14 mouse cellular contexts compared by ENCODE assay signal in the genomic region with DNA sequence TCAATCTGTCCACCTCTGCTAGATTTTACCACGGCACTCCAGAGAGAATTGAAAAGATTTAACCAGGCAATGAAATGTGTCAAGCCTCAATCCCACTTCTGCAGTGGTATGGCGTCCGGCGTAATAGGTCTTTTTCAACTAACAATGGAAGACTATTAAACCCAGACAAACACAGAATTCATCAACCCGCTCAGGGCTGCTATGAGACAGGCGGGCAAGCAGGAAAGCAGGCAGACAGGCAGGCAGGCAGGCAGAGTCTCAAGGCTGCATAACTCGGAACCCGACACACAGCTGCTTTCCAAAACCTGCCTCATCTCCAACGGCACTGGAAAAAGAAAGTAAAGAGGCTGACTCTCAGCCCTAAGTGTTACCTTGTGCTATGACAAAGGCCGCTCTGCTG. TPM values are rescaled to one million over a fixed set of nuclear protein-coding genes. Genes with fewer than 3 reads are reported as not detected.
DNase-seq lines count a peak whose midpoint lies in the region; ATAC-seq lines count a peak whose summit lies in the region.
"Had no signal": no experiment of that assay in that cellular context is flagged by ENCODE, and none has a peak within 500 bp of the region (broad histone marks: within the 10 kb centered on the region; RNA-seq: fewer than 3 reads in every experiment).

No protein-coding gene starts in this region.

- no peaks in the 10 kb centered on the region for H3K9me3 ChIP-seq in heart, embryonic 11.5 days (replicated peaks; ENCODE audit: control insufficient read depth, low read length)
- no peaks in the 10 kb centered on the region for H3K9me3 ChIP-seq in neural tube, embryonic 11.5 days (ENCODE audit: control insufficient read depth, low read length)
- H3K9me3 ChIP-seq in midbrain, embryonic 14.5 days (ENCODE audit: control insufficient read depth, low read length), result no peaks in the 10 kb centered on the region
- H3K9me3 ChIP-seq in heart, embryonic 10.5 days, result no peaks in the 10 kb centered on the region
- H3K9me3 ChIP-seq: embryonic facial prominence, embryonic 13.5 days; limb, embryonic 13.5 days had no signal

- intact Hi-C loops in left cerebral cortex, postnatal 4 days (cut with DNase I), result no loop called here

- no peak overlapping the region for H3K4me2 ChIP-seq in heart, embryonic 11.5 days
- H3K4me2 ChIP-seq in neural tube, embryonic 11.5 days (ENCODE audit: low read depth), result no peak overlapping the region
- H3K4me2 ChIP-seq in midbrain, embryonic 14.5 days (ENCODE audit: low read length), result no peak overlapping the region
- H3K4me2 ChIP-seq: embryonic facial prominence, embryonic 13.5 days; limb, embryonic 13.5 days; lung, embryonic 14.5 days had no signal

- no peak overlapping the region for H3K4me3 ChIP-seq in heart, embryonic 11.5 days (ENCODE audit: low read depth, low read length)
- no peak overlapping the region for H3K4me3 ChIP-seq in neural tube, embryonic 11.5 days (ENCODE audit: low read depth, low read length)
- no peak overlapping the region for H3K4me3 ChIP-seq in midbrain, embryonic 14.5 days (replicated peaks; ENCODE audit: low read depth, low read length)
- H3K4me3 ChIP-seq in heart, embryonic 10.5 days, result no peak overlapping the region
- H3K4me3 ChIP-seq: embryonic facial prominence, embryonic 13.5 days; limb, embryonic 13.5 days had no signal

- H3K9ac ChIP-seq in heart, embryonic 11.5 days (ENCODE audit: low read depth, low read length), result no peak overlapping the region
- H3K9ac ChIP-seq in neural tube, embryonic 11.5 days (ENCODE audit: low read length), result no peak overlapping the region
- H3K9ac ChIP-seq in midbrain, embryonic 14.5 days (replicated peaks; ENCODE audit: low read length), result no peak overlapping the region
- H3K9ac ChIP-seq: embryonic facial prominence, embryonic 13.5 days; limb, embryonic 13.5 days; lung, embryonic 14.5 days had no signal

- peaks cover 16% of the 10 kb centered on the region for H3K36me3 ChIP-seq in heart, embryonic 11.5 days (ENCODE audit: control insufficient read depth, insufficient read depth, low read length)
- H3K36me3 ChIP-seq in neural tube, embryonic 11.5 days (ENCODE audit: control insufficient read depth, insufficient read depth, low read length), result peaks cover 14% of the 10 kb centered on the region
- peaks cover 48% of the 10 kb centered on the region for H3K36me3 ChIP-seq in midbrain, embryonic 14.5 days (ENCODE audit: control insufficient read depth, insufficient read depth, low read length)
- peaks cover 48% of the 10 kb centered on the region for H3K36me3 ChIP-seq in heart, embryonic 10.5 days

- H3K27me3 ChIP-seq in heart, embryonic 11.5 days (ENCODE audit: control insufficient read depth, insufficient read depth, low read length), result no peaks in the 10 kb centered on the region
- H3K27me3 ChIP-seq in neural tube, embryonic 11.5 days (ENCODE audit: control insufficient read depth, insufficient read depth, low read length), result no peaks in the 10 kb centered on the region
- no peaks in the 10 kb centered on the region for H3K27me3 ChIP-seq in midbrain, embryonic 14.5 days (ENCODE audit: control insufficient read depth, insufficient read depth, low read length)
- H3K27me3 ChIP-seq in heart, embryonic 10.5 days (ENCODE audit: insufficient read depth, poor library complexity, severe bottlenecking), result no peaks in the 10 kb centered on the region
- H3K27me3 ChIP-seq: embryonic facial prominence, embryonic 13.5 days; limb, embryonic 13.5 days had no signal

- H3K27ac ChIP-seq in heart, embryonic 11.5 days (ENCODE audit: low read depth, low read length), result 0 out of 2 replicates have a peak overlapping the region, but pooled peaks have one; percentile 6
- no peak overlapping the region for H3K27ac ChIP-seq in neural tube, embryonic 11.5 days (ENCODE audit: low read depth, low read length)
- peak overlapping the region; percentile 64 for H3K27ac ChIP-seq in midbrain, embryonic 14.5 days (replicated peaks; ENCODE audit: low read depth, low read length)
- H3K27ac ChIP-seq in heart, embryonic 10.5 days, result no peak overlapping the region
- H3K27ac ChIP-seq: embryonic facial prominence, embryonic 13.5 days; limb, embryonic 13.5 days had no signal

- DNase-seq in heart, postnatal 4 days, result no peak
- peak; percentile 26 for DNase-seq in neural tube, embryonic 11.5 days (ENCODE audit: low spot score)
- no peak for DNase-seq in neural tube, embryonic 10.5 days (ENCODE audit: extremely low spot score, low spot score)
- no peak for DNase-seq in midbrain, embryonic 14.5 days
- DNase-seq in left cerebral cortex, postnatal 4 days, result no peak
- no peak for DNase-seq in spleen, adult 12 weeks (ENCODE audit: low spot score)
- DNase-seq in heart, embryonic 10.5 days (ENCODE audit: low spot score), result no peak
- DNase-seq: adrenal gland, postnatal 14 days; cerebellum, postnatal 36 days; kidney, adult 2 months; lung, embryonic 14.5 days had no signal

- 83% methylated on average over 10 of the region's 10 CpGs for WGBS in heart, embryonic 11.5 days (ENCODE audit: insufficient replicate concordance)
- WGBS in neural tube, embryonic 11.5 days, result 60% methylated on average over 10 of the region's 10 CpGs
- WGBS in midbrain, embryonic 14.5 days, result 60% methylated on average over 10 of the region's 10 CpGs
- WGBS in heart, embryonic 10.5 days, result 83% methylated on average over 10 of the region's 10 CpGs

- no peaks in the 10 kb centered on the region for H3K4me1 ChIP-seq in heart, embryonic 11.5 days (ENCODE audit: control insufficient read depth, insufficient read depth, low read length)
- H3K4me1 ChIP-seq in neural tube, embryonic 11.5 days (ENCODE audit: control insufficient read depth, insufficient read depth, low read length), result no peaks in the 10 kb centered on the region; the same call in 1 of the 2 replicates
- H3K4me1 ChIP-seq in midbrain, embryonic 14.5 days (ENCODE audit: control insufficient read depth, insufficient read depth, low read length), result no peaks in the 10 kb centered on the region
- 0 out of 2 replicates have a peak, but pooled peaks cover 11% of the 10 kb centered on the region for H3K4me1 ChIP-seq in heart, embryonic 10.5 days
- H3K4me1 ChIP-seq: embryonic facial prominence, embryonic 13.5 days; limb, embryonic 13.5 days had no signal

- no peak for ATAC-seq in heart, embryonic 11.5 days (replicated peaks; ENCODE audit: insufficient number of reproducible peaks, low FRiP score, low TSS enrichment)
- no peak for ATAC-seq in neural tube, embryonic 11.5 days (ENCODE audit: insufficient read depth, low FRiP score, low TSS enrichment)
- ATAC-seq in midbrain, embryonic 14.5 days (ENCODE audit: low FRiP score, low TSS enrichment), result no peak

RNA-seq across cellular contexts. Expression of a gene that starts 24.9 kb away (rescaled TPM):
- 67.5 and 83.5 TPM in 2 replicates for polyA plus RNA-seq in heart, embryonic 11.5 days (2014; fragmentation: Nextera tagmentation; extraction: Ambion mirVana)
- total RNA-seq in heart, postnatal 4 days (2021), result 10 to 100 TPM; 29.6 to 31.1 TPM
- polyA plus RNA-seq in neural tube, embryonic 11.5 days (2014; fragmentation: Nextera tagmentation; extraction: Ambion mirVana), result 123 and 131 TPM in 2 replicates
- 134 and 200 TPM in 2 replicates for polyA plus RNA-seq in midbrain, embryonic 14.5 days (2014; fragmentation: Nextera tagmentation; extraction: Ambion mirVana)
- total RNA-seq in left cerebral cortex, postnatal 4 days (2021), result 100 to 1,000 TPM; 102 to 107 TPM
- polyA plus RNA-seq in heart, embryonic 10.5 days (2016; fragmentation: Nextera tagmentation; extraction: Ambion mirVana), result 112 and 134 TPM in 2 replicates

RNA-seq across cellular contexts. Expression of a gene that starts 25.1 kb away (rescaled TPM):
- polyA plus RNA-seq in heart, embryonic 11.5 days (2014; fragmentation: Nextera tagmentation; extraction: Ambion mirVana), result 8.1 and 10.5 TPM in 2 replicates
- 1 to 10 TPM; 4.6 to 6.4 TPM for total RNA-seq in heart, postnatal 4 days (2021)
- 12.7 and 14.1 TPM in 2 replicates for polyA plus RNA-seq in neural tube, embryonic 11.5 days (2014; fragmentation: Nextera tagmentation; extraction: Ambion mirVana)
- 7.3 and 10.2 TPM in 2 replicates for polyA plus RNA-seq in midbrain, embryonic 14.5 days (2014; fragmentation: Nextera tagmentation; extraction: Ambion mirVana)
- 10 to 100 TPM; 12.6 to 13.7 TPM for total RNA-seq in left cerebral cortex, postnatal 4 days (2021)
- 14.2 and 14.5 TPM in 2 replicates for polyA plus RNA-seq in heart, embryonic 10.5 days (2016; fragmentation: Nextera tagmentation; extraction: Ambion mirVana)

RNA-seq across cellular contexts. Expression of a gene that starts 46.6 kb away (rescaled TPM):
- 18.0 and 18.6 TPM in 2 replicates for polyA plus RNA-seq in heart, embryonic 11.5 days (2014; fragmentation: Nextera tagmentation; extraction: Ambion mirVana)
- 10 to 100 TPM; 50.1 to 53.8 TPM for total RNA-seq in heart, postnatal 4 days (2021)
- polyA plus RNA-seq in neural tube, embryonic 11.5 days (2014; fragmentation: Nextera tagmentation; extraction: Ambion mirVana), result 26.6 and 28.7 TPM in 2 replicates
- 36.5 and 38.5 TPM in 2 replicates for polyA plus RNA-seq in midbrain, embryonic 14.5 days (2014; fragmentation: Nextera tagmentation; extraction: Ambion mirVana)
- total RNA-seq in left cerebral cortex, postnatal 4 days (2021), result 100 to 1,000 TPM; 113 to 119 TPM
- polyA plus RNA-seq in heart, embryonic 10.5 days (2016; fragmentation: Nextera tagmentation; extraction: Ambion mirVana), result 17.6 and 22.0 TPM in 2 replicates

RNA-seq across cellular contexts. Expression of a gene that starts 50.8 kb away (rescaled TPM):
- 41.5 and 45.9 TPM in 2 replicates for polyA plus RNA-seq in heart, embryonic 11.5 days (2014; fragmentation: Nextera tagmentation; extraction: Ambion mirVana)
- 10 to 100 TPM; 60.5 to 61.2 TPM for total RNA-seq in heart, postnatal 4 days (2021)
- 41.6 and 48.8 TPM in 2 replicates for polyA plus RNA-seq in neural tube, embryonic 11.5 days (2014; fragmentation: Nextera tagmentation; extraction: Ambion mirVana)
- 27.5 and 33.8 TPM in 2 replicates for polyA plus RNA-seq in midbrain, embryonic 14.5 days (2014; fragmentation: Nextera tagmentation; extraction: Ambion mirVana)
- total RNA-seq in left cerebral cortex, postnatal 4 days (2021), result 10 to 100 TPM; 43.1 to 45.3 TPM
- polyA plus RNA-seq in heart, embryonic 10.5 days (2016; fragmentation: Nextera tagmentation; extraction: Ambion mirVana), result 53.9 and 61.8 TPM in 2 replicates

Comparison
In these comparisons a context has a peak if more than half of its experiments do, and no peak if none do; other contexts are left out.
1. H3K27ac ChIP-seq: peak in heart, embryonic 11.5 days (single experiment) and midbrain, embryonic 14.5 days (single experiment); none in neural tube, embryonic 11.5 days (single experiment) and heart, embryonic 10.5 days (single experiment).